Mouse (Mus musculus): Measurements from ENCODE around the gene Arntl.
"Not testable (repeated sequence)": the region's sequence is repeated elsewhere in the genome, so short reads cannot be mapped to it uniquely, and the experiment has no call there.

Arntl gene

GRCm38 (mm10) chr7:113249134-113249825, 42.0 kb downstream of the Arntl start:
- no peak for DNase-seq (ENCODE audit: low read depth, low spot score)

- DNase-seq (ENCODE audit: low read depth, low spot score), result no peak
These were observed 43.2 kb downstream of the Arntl start for GRCm38 (mm10) chr7:113250433-113250991.

GRCm38 (mm10) chr7:113251001-113251400, 43.7 kb downstream of the Arntl start:
- no peak for DNase-seq (ENCODE audit: low read depth, low spot score)

GRCm38 (mm10) chr7:113251554-113251953, 44.3 kb downstream of the Arntl start:
- DNase-seq (ENCODE audit: low read depth, low spot score), result no peak

- DNase-seq (ENCODE audit: low read depth, low spot score), result no peak
These were observed 46.6 kb downstream of the Arntl start for GRCm38 (mm10) chr7:113253777-113254405.

- DNase-seq (ENCODE audit: low read depth, low spot score), result no peak
These were observed 48.8 kb downstream of the Arntl start for GRCm38 (mm10) chr7:113256046-113256445.

- no peak for DNase-seq (ENCODE audit: low read depth, low spot score)
These were observed 51.2 kb downstream of the Arntl start for GRCm38 (mm10) chr7:113258430-113258829.

GRCm38 (mm10) chr7:113260321-113261167, 53.3 kb downstream of the Arntl start:
- no peak for DNase-seq (ENCODE audit: low read depth, low spot score)

- DNase-seq (ENCODE audit: low read depth, low spot score), result no peak
These were observed 54.4 kb downstream of the Arntl start for GRCm38 (mm10) chr7:113261690-113262089.

GRCm38 (mm10) chr7:113262510-113263467, 55.5 kb downstream of the Arntl start:
- not testable (repeated sequence) for DNase-seq (ENCODE audit: low read depth, low spot score)

- no peak for DNase-seq (ENCODE audit: low read depth, low spot score)
These were observed 56.7 kb downstream of the Arntl start for GRCm38 (mm10) chr7:113263990-113264389.

- DNase-seq (ENCODE audit: low read depth, low spot score), result peak; percentile 70
These were observed 61.0 kb downstream of the Arntl start for GRCm38 (mm10) chr7:113268287-113268686.

GRCm38 (mm10) chr7:113269081-113269480, 61.8 kb downstream of the Arntl start:
- no peak for DNase-seq (ENCODE audit: low read depth, low spot score)

- DNase-seq (ENCODE audit: low read depth, low spot score), result no peak
These were observed 62.7 kb downstream of the Arntl start for GRCm38 (mm10) chr7:113269921-113270320.

GRCm38 (mm10) chr7:113270551-113270950, 63.3 kb downstream of the Arntl start:
- DNase-seq (ENCODE audit: low read depth, low spot score), result no peak

- DNase-seq (ENCODE audit: low read depth, low spot score), result no peak
These were observed 63.7 kb downstream of the Arntl start for GRCm38 (mm10) chr7:113270991-113271390.

GRCm38 (mm10) chr7:113272338-113272997, 65.2 kb downstream of the Arntl start:
- DNase-seq (ENCODE audit: low read depth, low spot score), result no peak

GRCm38 (mm10) chr7:113277245-113277644, 70.0 kb downstream of the Arntl start:
- DNase-seq (ENCODE audit: low read depth, low spot score), result no peak

GRCm38 (mm10) chr7:113278493-113278892, 71.2 kb downstream of the Arntl start:
- DNase-seq (ENCODE audit: low read depth, low spot score), result no peak

- no peak for DNase-seq (ENCODE audit: low read depth, low spot score)
These were observed 72.0 kb downstream of the Arntl start for GRCm38 (mm10) chr7:113279246-113279645.

All from WW6 (cell line).